Mouse (Mus musculus) thymus, postnatal 10 days (tissue): Measurements from ENCODE around the gene Sigirr.

Source experiments
- DNase-seq, 2 experiments: peaks; one replicate each; pipeline ENCODE4 v3.0.0; 2021; ENCODE audit warnings: low spot score in 2 of 2

The Sigirr gene

GRCm38 (mm10) chr7:141096649-141097056, 3.7 kb downstream of the Sigirr start:
- peak; percentile 90 to 91 for DNase-seq

GRCm38 (mm10) chr7:141096021-141096420, 4.4 kb downstream of the Sigirr start:
- peak; percentile 59 to 61 for DNase-seq

- DNase-seq, result no peak
These were observed 5.7 kb downstream of the Sigirr start for GRCm38 (mm10) chr7:141094487-141095205.

- no peak for DNase-seq
These were observed 6.4 kb downstream of the Sigirr start for GRCm38 (mm10) chr7:141093950-141094349.

GRCm38 (mm10) chr7:141092051-141092735, 8.2 kb downstream of the Sigirr start:
- DNase-seq, result peak; percentile 80 to 83

- no peak for DNase-seq
These were observed 10.1 kb downstream of the Sigirr start for GRCm38 (mm10) chr7:141090228-141090627.

- peak in 1 of 2 experiments; percentile 38 for DNase-seq
These were observed 11.9 kb downstream of the Sigirr start for GRCm38 (mm10) chr7:141088473-141088872.

GRCm38 (mm10) chr7:141087894-141088293, 12.5 kb downstream of the Sigirr start:
- peak in 1 of 2 experiments; percentile 60 for DNase-seq

- no peak for DNase-seq
These were observed 20.6 kb downstream of the Sigirr start for GRCm38 (mm10) chr7:141079481-141080449.

GRCm38 (mm10) chr7:141078876-141079275, 21.5 kb downstream of the Sigirr start:
- DNase-seq, result no peak

GRCm38 (mm10) chr7:141077841-141078240, 22.5 kb downstream of the Sigirr start, which contains the start of gene Pkp3:
Gene Pkp3, plus strand, starts transcription at chr7:141078218.
- no peak for DNase-seq

GRCm38 (mm10) chr7:141073782-141074181, 26.6 kb downstream of the Sigirr start:
- no peak for DNase-seq

GRCm38 (mm10) chr7:141072017-141072745, 28.2 kb downstream of the Sigirr start:
- peak; percentile 65 to 77 for DNase-seq

- peak in 1 of 2 experiments; percentile 82 for DNase-seq
These were observed 30.1 kb downstream of the Sigirr start for GRCm38 (mm10) chr7:141070058-141070862.

GRCm38 (mm10) chr7:141068351-141068750, 32.0 kb downstream of the Sigirr start:
- DNase-seq, result no peak

- no peak for DNase-seq
These were observed 35.8 kb downstream of the Sigirr start for GRCm38 (mm10) chr7:141064576-141064975.

GRCm38 (mm10) chr7:141064175-141064574, 36.2 kb downstream of the Sigirr start:
- no peak for DNase-seq

GRCm38 (mm10) chr7:141063353-141063752, 37.0 kb downstream of the Sigirr start:
- DNase-seq, result no peak

GRCm38 (mm10) chr7:141062525-141062924, 37.8 kb downstream of the Sigirr start:
- DNase-seq, result no peak

GRCm38 (mm10) chr7:141061269-141061692, 39.1 kb downstream of the Sigirr start:
- DNase-seq, result no peak
